Mouse (Mus musculus) adrenal gland, postnatal 36 days (tissue): ENCODE data around the gene Zfp941. TPM values are rescaled to one million over a fixed set of nuclear protein-coding genes. Genes with fewer than 3 reads are reported as not detected.
"Not testable (repeated sequence)": the region's sequence is repeated elsewhere in the genome, so short reads cannot be mapped to it uniquely, and the experiment has no call there.

ENCODE experiments used
- DNase-seq, 2 experiments: peaks; one replicate each; pipeline ENCODE4 v3.0.0; 2021; ENCODE audit warnings: mixed read lengths in 1 of 2
- total RNA-seq, 2 experiments: library from RNA; stranded (reverse); gene quantifications; 2 replicates each; pipeline ENCODE4 v1.2.3; 2021

The Zfp941 gene
- total RNA-seq, 2 experiments from 2014 or later, result 2.7 to 3.4 TPM

DNA sequence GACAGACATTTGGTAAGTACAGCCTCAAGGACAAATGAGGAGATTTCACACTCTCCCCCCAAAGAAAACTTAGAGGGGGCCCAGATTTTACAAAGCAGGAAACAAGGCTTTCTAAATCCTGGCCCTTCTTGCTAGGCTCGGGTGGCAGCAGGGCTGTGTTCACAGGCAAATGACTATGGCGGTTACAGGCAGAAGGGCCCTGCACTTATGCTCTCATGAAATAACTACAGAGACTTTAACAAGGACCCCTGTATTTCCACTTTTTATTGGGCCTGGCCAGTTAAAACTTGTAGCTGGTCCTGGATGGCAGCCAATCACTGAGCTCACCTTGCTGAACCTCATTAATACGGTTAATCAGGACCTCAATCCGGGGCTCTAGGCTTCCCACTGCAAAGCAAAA lies 41.4 kb downstream of the Zfp941 start:
- DNase-seq, result no peak

DNA sequence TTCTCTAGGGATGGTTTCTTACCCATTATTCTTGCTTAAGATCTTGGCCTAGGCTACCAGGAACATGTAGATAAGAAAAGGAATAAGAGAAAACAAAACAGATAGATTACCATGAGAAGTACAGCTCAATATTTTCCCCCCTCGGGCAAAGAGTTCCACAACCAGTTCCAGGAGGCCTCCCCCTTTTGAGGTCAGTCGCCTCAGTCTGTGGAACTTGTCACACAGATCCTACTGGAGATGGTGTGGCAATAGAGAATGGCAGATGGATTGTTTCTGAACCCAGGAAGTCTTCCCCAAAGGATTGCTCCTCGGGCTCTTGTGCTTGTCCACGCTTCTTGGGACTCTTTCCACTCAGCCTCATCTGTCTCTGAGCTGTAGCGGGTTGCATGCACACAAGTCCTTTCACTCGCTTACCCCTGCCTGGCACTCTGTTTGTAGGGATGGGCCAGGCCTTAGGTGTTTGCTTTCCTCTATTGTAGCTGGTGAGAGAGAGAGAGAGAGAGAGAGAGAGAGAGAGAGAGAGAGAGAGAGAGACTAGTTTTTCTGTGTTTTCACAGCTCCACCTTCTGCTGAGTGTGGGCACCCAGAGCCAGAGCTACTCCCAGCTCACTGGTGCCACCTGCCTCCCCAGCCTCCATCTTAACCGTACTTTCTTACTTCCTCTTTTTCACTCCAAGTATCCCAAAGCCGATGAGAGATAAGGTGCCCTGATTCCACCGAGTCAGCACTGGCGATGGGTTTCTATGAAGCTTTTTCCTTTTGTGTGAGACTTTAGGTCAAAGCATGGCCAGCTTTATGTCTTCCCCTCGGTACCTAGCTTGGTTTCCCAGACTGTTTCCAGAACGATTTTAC lies 55.9 kb downstream of the Zfp941 start:
- DNase-seq, result no peak

GRCm38 (mm10) chr7:140765391-140765790 lies 56.6 kb downstream of the Zfp941 start:
- DNase-seq, result not testable (repeated sequence)

DNA sequence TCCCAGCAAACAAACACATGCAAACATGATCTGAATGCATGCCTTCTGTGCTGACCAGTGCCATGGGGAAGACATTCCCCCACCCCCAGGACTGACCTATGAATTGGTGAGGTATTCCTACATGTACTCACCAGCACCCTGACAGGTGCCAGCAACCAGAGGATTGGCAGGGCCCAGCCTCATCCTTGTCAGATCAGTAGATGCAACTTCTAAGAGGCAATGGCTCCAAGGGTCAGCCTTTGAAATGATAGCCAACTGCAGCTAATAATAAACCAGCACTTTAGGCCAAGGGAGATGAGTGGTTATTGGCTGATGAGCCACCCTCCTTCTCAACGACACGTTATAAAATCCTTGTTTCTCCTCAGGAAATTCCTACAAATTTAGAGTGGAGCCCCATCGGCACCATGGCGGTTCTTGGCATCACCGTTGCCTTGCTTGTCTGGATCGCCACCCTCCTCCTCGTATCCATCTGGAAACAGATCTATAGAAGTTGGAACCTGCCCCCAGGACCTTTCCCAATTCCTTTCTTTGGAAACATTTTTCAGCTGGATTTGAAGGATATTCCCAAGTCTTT lies 58.4 kb downstream of the Zfp941 start, which contains the start of gene Cyp2e1:
Gene Cyp2e1, plus strand, starts transcription at position 293 of the 574 bp plus-strand sequence.
- DNase-seq, result peak in 1 of 2 experiments; percentile 26

GRCm38 (mm10) chr7:140760647-140761046 lies 61.3 kb downstream of the Zfp941 start:
- no peak for DNase-seq

Other genes starting within 250 kb of the Zfp941 start
- not detected for gene Olfr46, start 220.9 kb downstream of the Zfp941 start, total RNA-seq
- gene Olfr61, start 193.2 kb downstream of the Zfp941 start, total RNA-seq, result not detected
- not detected for gene Olfr53, start 175.7 kb downstream of the Zfp941 start, total RNA-seq
- gene Olfr539, start 162.2 kb downstream of the Zfp941 start, total RNA-seq, result not detected
- not detected for gene Olfr45, start 140.2 kb downstream of the Zfp941 start, total RNA-seq
- not detected for gene Olfr541, start 124.9 kb downstream of the Zfp941 start, total RNA-seq
- 100 to 1,000 TPM; 251 to 279 TPM for gene Cyp2e1, start 58.4 kb downstream of the Zfp941 start, total RNA-seq
- gene Syce1, start 34.3 kb downstream of the Zfp941 start, total RNA-seq, result not detected
- under 1 TPM in 1 of 2 experiments, not detected in 1; 0.70 TPM for gene Urah, start 12.8 kb upstream of the Zfp941 start, total RNA-seq
- not detected for gene Scgb1c1, start 23.4 kb upstream of the Zfp941 start, total RNA-seq
- under 1 TPM in 1 of 2 experiments, not detected in 1; 0.26 TPM for gene Odf3, start 25.6 kb upstream of the Zfp941 start, total RNA-seq
- 1 to 10 TPM in 1 of 2 experiments, not detected in 1; 1.3 TPM for gene Gm45785, start 34.2 kb upstream of the Zfp941 start, total RNA-seq
- 10 to 100 TPM; 52.7 to 60.4 TPM for gene Ric8a, start 34.8 kb upstream of the Zfp941 start, total RNA-seq
- gene Bet1l, start 35.4 kb upstream of the Zfp941 start, total RNA-seq, result 10 to 100 TPM; 30.5 to 41.4 TPM
- 100 to 1,000 TPM; 118 to 127 TPM for gene Psmd13, start 59.8 kb upstream of the Zfp941 start, total RNA-seq
- 10 to 100 TPM; 31.3 to 33.8 TPM for gene Sirt3, start 60.1 kb upstream of the Zfp941 start, total RNA-seq
- 1,000 to 10,000 TPM in 1 of 2 experiments, 100 to 1,000 TPM in 1; 964 to 1,065 TPM for gene Cox8b, start 78.3 kb upstream of the Zfp941 start, total RNA-seq
- 1 to 10 TPM in 1 of 2 experiments, under 1 TPM in 1; 0.99 to 1.1 TPM for gene Nlrp6, start 98.7 kb upstream of the Zfp941 start, total RNA-seq
- gene Pgghg, start 119.2 kb upstream of the Zfp941 start, total RNA-seq, result 10 to 100 TPM; 35.8 to 38.1 TPM
- 1 to 10 TPM in 1 of 2 experiments, under 1 TPM in 1; 0.63 to 1.7 TPM for gene Ifitm5, start 128.1 kb upstream of the Zfp941 start, total RNA-seq
- not detected for gene Gm45717, start 133.8 kb upstream of the Zfp941 start, total RNA-seq
- 100 to 1,000 TPM; 430 to 633 TPM for gene Ifitm2, start 133.8 kb upstream of the Zfp941 start, total RNA-seq
- 1 to 10 TPM; 5.5 to 7.3 TPM for gene Ifitm1, start 145.0 kb upstream of the Zfp941 start, total RNA-seq
- gene Ifitm3, start 188.6 kb upstream of the Zfp941 start, total RNA-seq, result 100 to 1,000 TPM; 135 to 191 TPM
- under 1 TPM in 1 of 2 experiments, not detected in 1; 0.99 TPM for gene Ifitm6, start 195.7 kb upstream of the Zfp941 start, total RNA-seq
- not detected for gene Gm17387, start 207.0 kb upstream of the Zfp941 start, total RNA-seq
- gene B4galnt4, start 238.9 kb upstream of the Zfp941 start, total RNA-seq, result under 1 TPM; 0.83 to 0.95 TPM